In the genomic region with DNA sequence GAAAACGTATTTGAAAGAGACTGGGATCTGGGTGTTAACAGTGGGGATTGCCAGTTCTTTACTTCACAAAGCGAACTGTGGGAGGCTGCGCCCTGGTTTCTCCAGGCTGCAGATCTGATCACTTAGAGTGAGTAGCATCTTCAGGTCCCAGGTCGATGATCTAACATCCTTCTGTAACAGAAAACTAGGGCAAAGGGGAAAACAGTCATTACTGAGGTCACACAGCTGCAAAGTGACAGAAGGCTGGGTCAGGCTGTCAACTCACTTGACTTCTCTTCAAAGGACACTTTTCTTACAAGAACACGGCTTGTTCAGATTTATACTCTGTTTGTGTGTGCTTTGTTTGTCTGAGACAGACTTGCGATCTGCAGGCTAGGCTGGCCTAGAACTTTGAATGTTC, we compare ENCODE assay signal across 30 mouse cellular contexts. TPM values are rescaled to one million over a fixed set of nuclear protein-coding genes. Genes with fewer than 3 reads are reported as not detected.
DNase-seq lines count a peak whose midpoint lies in the region; ATAC-seq and TF ChIP-seq lines count a peak whose summit lies in the region.
"Had no signal": no experiment of that assay in that cellular context is flagged by ENCODE, and none has a peak within 500 bp of the region (broad histone marks: within the 10 kb centered on the region; RNA-seq: fewer than 3 reads in every experiment).

No protein-coding gene starts in this region.

- no peak for ATAC-seq in CD4-positive, CD25-positive, alpha-beta regulatory T cell, adult 4 months
- ATAC-seq in lung, postnatal 0 days, result no peak; the same call in 1 of the 2 replicates
- ATAC-seq: activated CD4-positive, CD25-positive, alpha-beta regulatory T cell, adult 4 months; forebrain, embryonic 14.5 days; intestine, postnatal 0 days had no signal

- H3K36me3 ChIP-seq in lung, postnatal 0 days (ENCODE audit: insufficient read depth, low read length), result no peaks in the 10 kb centered on the region
- H3K36me3 ChIP-seq in thymus, adult 2 months (ENCODE audit: control insufficient read depth, insufficient read depth, low read length), result no peaks in the 10 kb centered on the region
- H3K36me3 ChIP-seq: embryonic facial prominence, embryonic 12.5 days; heart, embryonic 12.5 days; neural tube, embryonic 15.5 days had no signal

- peak; percentile 5 for DNase-seq in CD4-positive, CD25-positive, alpha-beta regulatory T cell, adult 2 months (ENCODE audit: low read depth, low spot score)
- peak; percentile 51 for DNase-seq in lung, postnatal 10 days
- DNase-seq in lung, postnatal 0 days (ENCODE audit: low spot score), result no peak
- DNase-seq in thymus, adult 2 months, result peak; percentile 35
- DNase-seq in thymus, postnatal 36 days, result peak; percentile 33 to 52
- DNase-seq in gastrocnemius, adult 2 months, result no peak
- no peak for DNase-seq in adrenal gland, postnatal 10 days
- DNase-seq: adrenal gland, postnatal 14 days; cerebellum, adult 18-20 months; cerebellum, postnatal 14 days; gastrocnemius, postnatal 36 days; heart, adult 2 months; kidney, postnatal 14 days; layer of hippocampus, adult 9-11 months; liver; midbrain, embryonic 14.5 days; retina, postnatal 1 day; right cerebral cortex, postnatal 14 days had no signal

- no peak for TF ChIP-seq POLR2A in thymus, adult 2 months (IDR thresholded peaks at IDR 0.05; ENCODE audit: control insufficient read depth, extremely low read depth, insufficient read depth, low read length, poor library complexity)

- no peak overlapping the region for H3K4me2 ChIP-seq in lung, postnatal 0 days (replicated peaks; ENCODE audit: low read depth, low read length)
- H3K4me2 ChIP-seq: embryonic facial prominence, embryonic 12.5 days; heart, embryonic 12.5 days; hindbrain, embryonic 14.5 days; neural tube, embryonic 15.5 days had no signal

- H3K9ac ChIP-seq in lung, postnatal 0 days (replicated peaks; ENCODE audit: low read depth), result no peak overlapping the region
- H3K9ac ChIP-seq: embryonic facial prominence, embryonic 12.5 days; heart, embryonic 12.5 days; hindbrain, embryonic 14.5 days; liver, embryonic 14.5 days; neural tube, embryonic 15.5 days had no signal

- H3K4me1 ChIP-seq in lung, postnatal 0 days (ENCODE audit: insufficient read depth, low read depth, low read length), result no peaks in the 10 kb centered on the region
- H3K4me1 ChIP-seq in thymus, adult 2 months (replicated peaks; ENCODE audit: control insufficient read depth, insufficient read depth, low read length), result 0 out of 2 replicates have a peak, but pooled peaks cover 6% of the 10 kb centered on the region
- H3K4me1 ChIP-seq: embryonic facial prominence, embryonic 12.5 days; heart, embryonic 12.5 days; neural tube, embryonic 15.5 days had no signal

- no peak for TF ChIP-seq EP300 in lung, postnatal 0 days (IDR thresholded peaks at IDR 0.05)

- 63% methylated on average over 6 of the region's 6 CpGs for WGBS in lung, postnatal 0 days
- WGBS in thymus, adult 2 months, result 35% methylated on average over 6 of the region's 6 CpGs

- intact Hi-C loops in gastrocnemius, adult 2 months (cut with DNase I), result no loop called here

- H3K4me3 ChIP-seq in lung, postnatal 0 days (ENCODE audit: low read depth, low read length), result no peak overlapping the region
- H3K4me3 ChIP-seq in thymus, adult 2 months (ENCODE audit: control insufficient read depth, insufficient read depth, low read length), result no peak overlapping the region
- H3K4me3 ChIP-seq in gastrocnemius, adult 2 months, result no peak overlapping the region
- H3K4me3 ChIP-seq: embryonic facial prominence, embryonic 12.5 days; heart, adult 2 months; heart, embryonic 12.5 days; megakaryocyte, embryonic 14.5 days; neural tube, embryonic 15.5 days had no signal

- TF ChIP-seq CTCF in lung, postnatal 0 days (IDR thresholded peaks at IDR 0.05), result no peak
- TF ChIP-seq CTCF in thymus, adult 2 months (IDR thresholded peaks at IDR 0.05; ENCODE audit: borderline replicate concordance, control insufficient read depth, extremely low read depth, insufficient read depth, low read length, poor library complexity), result no peak
- TF ChIP-seq CTCF in gastrocnemius, adult 2 months (IDR thresholded peaks at IDR 0.05), result no peak

- H3K27me3 ChIP-seq in lung, postnatal 0 days (replicated peaks; ENCODE audit: insufficient read depth, low read length), result no peaks in the 10 kb centered on the region
- no peaks in the 10 kb centered on the region for H3K27me3 ChIP-seq in thymus, adult 2 months (ENCODE audit: control insufficient read depth, insufficient read depth, low read length)
- H3K27me3 ChIP-seq: embryonic facial prominence, embryonic 12.5 days; heart, embryonic 12.5 days; megakaryocyte, embryonic 14.5 days; neural tube, embryonic 15.5 days had no signal

- H3K9me3 ChIP-seq in lung, postnatal 0 days (ENCODE audit: low read length), result no peaks in the 10 kb centered on the region
- H3K9me3 ChIP-seq: embryonic facial prominence, embryonic 12.5 days; megakaryocyte, embryonic 14.5 days; neural tube, embryonic 15.5 days had no signal

- no peak overlapping the region for H3K27ac ChIP-seq in lung, postnatal 0 days (ENCODE audit: low read length)
- peak overlapping the region; percentile 33; the same call in 1 of the 2 replicates for H3K27ac ChIP-seq in thymus, adult 2 months (ENCODE audit: control insufficient read depth, insufficient read depth, low read length)
- no peak overlapping the region for H3K27ac ChIP-seq in gastrocnemius, adult 2 months
- H3K27ac ChIP-seq: embryonic facial prominence, embryonic 12.5 days; heart, adult 2 months; hindbrain, embryonic 14.5 days; liver, embryonic 14.5 days; neural tube, embryonic 15.5 days had no signal

RNA-seq across cellular contexts. Expression of gene Cysltr2, which starts 33.5 kb away (rescaled TPM):
- polyA plus RNA-seq in CD4-positive, CD25-positive, alpha-beta regulatory T cell, adult 4 months (2017; shearing (Covaris generic)), result 10 to 100 TPM; 24.1 to 33.8 TPM
- polyA plus RNA-seq in lung, postnatal 0 days (2015; fragmentation: Nextera tagmentation; extraction: Ambion mirVana), result 0.51 and 1.1 TPM in 2 replicates
- 11.8 and 16.9 TPM in 2 replicates for polyA plus RNA-seq in thymus, adult 2 months (2012; rRNA removed)
- not detected for total RNA-seq in gastrocnemius, adult 2 months (2021)
- total RNA-seq in adrenal gland, postnatal 10 days (2021), result 1 to 10 TPM in 1 of 2 experiments, under 1 TPM in 1; 0.81 to 1.4 TPM
- total RNA-seq: gastrocnemius, postnatal 36 days had no signal
- polyA plus RNA-seq: embryonic facial prominence, embryonic 12.5 days; heart, embryonic 12.5 days; heart, postnatal 0 days; hindbrain, embryonic 14.5 days; limb, embryonic 11.5 days had no signal

Comparison
In these comparisons a context has a peak if more than half of its experiments do, and no peak if none do; other contexts are left out.
1. DNase-seq: peak in CD4-positive, CD25-positive, alpha-beta regulatory T cell, adult 2 months (single experiment), lung, postnatal 10 days (single experiment), thymus, adult 2 months (single experiment) and thymus, postnatal 36 days (2 of 2); none in lung, postnatal 0 days (single experiment), gastrocnemius, adult 2 months (single experiment) and adrenal gland, postnatal 10 days (single experiment).